Mouse (Mus musculus) hindbrain, embryonic 11.5 days (tissue): ENCODE measurements at regions not wholly inside any gene's neighbourhood (a gene's known extent, or its start where the extent isn't known, plus 50 kb on each side); places are given as distances from the start of the nearest gene placed in this dataset.

ENCODE experiments used
- ATAC-seq: fragments of 200-750 bp; cut with Nextera tagmentation; 2 replicates; pipeline ENCODE4 v1.8.0; 2017; ENCODE audit warnings: mild to moderate bottlenecking, moderate TSS enrichment, moderate library complexity; ENCODE audit not compliant: low FRiP score
- DNase-seq: peaks from one replicate; pipeline ENCODE4 v3.0.0-alpha.2; 2015; ENCODE audit warnings: low spot score
- H3K27ac ChIP-seq: fragments of 300-500 bp; sonication (generic); 2 replicates; pipeline ENCODE4 v1.5.1; 2014; ENCODE audit warnings: mild to moderate bottlenecking, low read depth, low read length
- H3K27me3 ChIP-seq: fragments of 300-500 bp; sonication (generic); 2 replicates; pipeline ENCODE4 v1.6.1; 2014; ENCODE audit warnings: mild to moderate bottlenecking, low read length, moderate library complexity, mixed read lengths; ENCODE audit not compliant: control insufficient read depth, insufficient read depth
- H3K36me3 ChIP-seq: fragments of 300-500 bp; sonication (generic); 2 replicates; pipeline ENCODE4 v1.6.1; 2014; ENCODE audit warnings: mild to moderate bottlenecking, low read length, moderate library complexity, mixed read lengths; ENCODE audit not compliant: control insufficient read depth, insufficient read depth
- H3K4me1 ChIP-seq: fragments of 300-500 bp; sonication (generic); replicated peaks from 2 replicates; pipeline ENCODE4 v1.6.1; 2014; ENCODE audit warnings: low read length, mixed read lengths; ENCODE audit not compliant: control insufficient read depth, insufficient read depth
- H3K4me2 ChIP-seq: fragments of 300-500 bp; sonication (generic); replicated peaks from 2 replicates; pipeline ENCODE4 v1.6.1; 2014; ENCODE audit warnings: mild to moderate bottlenecking, low read depth, low read length
- H3K4me3 ChIP-seq: fragments of 300-500 bp; sonication (generic); 2 replicates; pipeline ENCODE4 v1.5.1; 2014; ENCODE audit warnings: low read depth, low read length
- H3K9ac ChIP-seq: fragments of 300-500 bp; sonication (generic); 2 replicates; pipeline ENCODE4 v1.6.1; 2014; ENCODE audit warnings: low read depth, low read length
- H3K9me3 ChIP-seq: fragments of 300-500 bp; sonication (generic); 2 replicates; pipeline ENCODE4 v1.6.1; 2016; ENCODE audit warnings: low read length; ENCODE audit not compliant: control insufficient read depth
- WGBS: fragments of 180-500 bp; shearing (Covaris S2); extraction: QIAGEN DNeasy Blood & Tissue Kit; methylation state at CpG from one replicate; pipeline ENCODE4 v1.1.7; 2014; 5-methylcytosine and 5-hydroxymethylcytosine counted together

GRCm38 (mm10) chr6:4811181-4811775 is 64.2 kb downstream of the Peg10 start:
- no peaks in the 10 kb centered on the region for H3K9me3 ChIP-seq

GRCm38 (mm10) chr6:4813206-4813605 is 66.1 kb downstream of the Peg10 start:
- no peak overlapping the region for H3K4me2 ChIP-seq
- DNase-seq (peak; percentile 27), ATAC-seq (no peak)
- H3K9ac ChIP-seq, result no peak overlapping the region
- no peak overlapping the region for H3K4me3 ChIP-seq
- H3K27me3 ChIP-seq, result no peaks in the 10 kb centered on the region
- no peaks in the 10 kb centered on the region for H3K36me3 ChIP-seq
- 45% methylated on average over 3 of the region's 3 CpGs for WGBS
- no peak overlapping the region for H3K27ac ChIP-seq
- H3K9me3 ChIP-seq, result no peaks in the 10 kb centered on the region
- H3K4me1 ChIP-seq, result no peaks in the 10 kb centered on the region

More at GRCm38 (mm10) chr6:4811181-4811775, 64.2 kb downstream of the Peg10 start:
- H3K9ac ChIP-seq, result no peak overlapping the region
- no peaks in the 10 kb centered on the region for H3K36me3 ChIP-seq
- H3K27me3 ChIP-seq, result no peaks in the 10 kb centered on the region
- no peaks in the 10 kb centered on the region for H3K4me1 ChIP-seq
- DNase-seq (no peak), ATAC-seq (no peak)
- 77% methylated on average over 9 of the region's 9 CpGs for WGBS
- H3K4me2 ChIP-seq, result no peak overlapping the region
- H3K27ac ChIP-seq, result no peak overlapping the region
- no peak overlapping the region for H3K4me3 ChIP-seq

DNA sequence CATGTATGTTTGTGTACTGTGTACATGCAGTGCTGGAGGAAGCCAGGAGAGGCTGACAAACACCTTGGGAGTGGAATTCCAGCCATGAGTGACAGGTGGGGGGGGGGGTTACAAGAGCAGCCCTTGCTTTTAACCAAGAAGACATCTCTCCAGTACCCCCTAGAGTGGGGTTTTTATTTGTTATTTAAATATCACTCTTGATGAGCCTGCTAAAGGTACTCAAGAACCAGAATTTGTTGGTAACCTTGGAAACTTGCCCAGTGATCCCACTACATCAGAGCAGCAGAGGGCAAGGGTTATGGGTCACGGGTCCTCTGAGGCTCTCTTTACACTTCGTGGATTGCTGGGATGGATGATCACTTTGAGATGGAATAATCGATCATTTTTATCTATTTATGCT is 69.8 kb downstream of the Peg10 start:
- Histone ChIP-seq H3K27ac (no peak overlapping the region), H3K9me3 (no peaks in the 10 kb centered on the region), H3K36me3 (no peaks in the 10 kb centered on the region), H3K9ac (no peak overlapping the region), H3K4me3 (no peak overlapping the region), H3K4me1 (no peaks in the 10 kb centered on the region), H3K27me3 (no peaks in the 10 kb centered on the region), H3K4me2 (no peak overlapping the region)
- ATAC-seq (no peak), DNase-seq (no peak)
- 73% methylated on average over 3 of the region's 3 CpGs for WGBS

- DNase-seq, result no peak
Measured at GRCm38 (mm10) chr6:4841241-4841640, 61.5 kb upstream of the Ppp1r9a start.

GRCm38 (mm10) chr6:4849747-4850146 is 53.0 kb upstream of the Ppp1r9a start:
- H3K9ac ChIP-seq, result no peak overlapping the region
- no peak overlapping the region for H3K27ac ChIP-seq
- H3K4me3 ChIP-seq, result no peak overlapping the region
- H3K9me3 ChIP-seq, result no peaks in the 10 kb centered on the region
- ATAC-seq, result no peak
- H3K4me1 ChIP-seq, result no peaks in the 10 kb centered on the region
- H3K27me3 ChIP-seq, result no peaks in the 10 kb centered on the region
- H3K4me2 ChIP-seq, result no peak overlapping the region
- WGBS, result 20% methylated on average over 3 of the region's 3 CpGs
- no peaks in the 10 kb centered on the region for H3K36me3 ChIP-seq
- no peak for DNase-seq

More at GRCm38 (mm10) chr6:4841241-4841640, 61.5 kb upstream of the Ppp1r9a start:
- Histone ChIP-seq H3K9me3 (no peaks in the 10 kb centered on the region), H3K4me1 (no peaks in the 10 kb centered on the region), H3K36me3 (no peaks in the 10 kb centered on the region), H3K27ac (no peak overlapping the region), H3K9ac (no peak overlapping the region), H3K4me2 (no peak overlapping the region), H3K27me3 (no peaks in the 10 kb centered on the region), H3K4me3 (no peak overlapping the region)
- ATAC-seq, result no peak
- WGBS, result 70% methylated on average over 1 of the region's 1 CpGs

- Histone ChIP-seq H3K4me1 (no peaks in the 10 kb centered on the region), H3K9me3 (no peaks in the 10 kb centered on the region), H3K27ac (no peak overlapping the region), H3K27me3 (no peaks in the 10 kb centered on the region), H3K36me3 (no peaks in the 10 kb centered on the region), H3K4me3 (no peak overlapping the region), H3K9ac (no peak overlapping the region), H3K4me2 (no peak overlapping the region)
- ATAC-seq, result no peak
- 29% methylated on average over 5 of the region's 5 CpGs for WGBS
- no peak for DNase-seq
Measured at GRCm38 (mm10) chr6:4851040-4851439, 51.7 kb upstream of the Ppp1r9a start.
